Mouse (Mus musculus) monocyte, adult 2 months (primary cell): ENCODE measurements around the gene BC147527.
"Not testable (repeated sequence)": the region's sequence is repeated elsewhere in the genome, so short reads cannot be mapped to it uniquely, and the experiment has no call there.

Experiments used
- DNase-seq, 2 experiments: peaks; one replicate each; pipeline ENCODE4 v3.0.0; 2022; ENCODE audit warnings: low spot score in 2 of 2, low read depth in 1 of 2

Gene BC147527

GRCm38 (mm10) chr13:120299991-120300442 lies at the start of gene BC147527:
Gene BC147527 (plus strand): TSS chr13:120300392.
- no peak for DNase-seq

- DNase-seq, result not testable (repeated sequence)
These were observed 48.8 kb upstream of the BC147527 start for GRCm38 (mm10) chr13:120251208-120251924.

DNA sequence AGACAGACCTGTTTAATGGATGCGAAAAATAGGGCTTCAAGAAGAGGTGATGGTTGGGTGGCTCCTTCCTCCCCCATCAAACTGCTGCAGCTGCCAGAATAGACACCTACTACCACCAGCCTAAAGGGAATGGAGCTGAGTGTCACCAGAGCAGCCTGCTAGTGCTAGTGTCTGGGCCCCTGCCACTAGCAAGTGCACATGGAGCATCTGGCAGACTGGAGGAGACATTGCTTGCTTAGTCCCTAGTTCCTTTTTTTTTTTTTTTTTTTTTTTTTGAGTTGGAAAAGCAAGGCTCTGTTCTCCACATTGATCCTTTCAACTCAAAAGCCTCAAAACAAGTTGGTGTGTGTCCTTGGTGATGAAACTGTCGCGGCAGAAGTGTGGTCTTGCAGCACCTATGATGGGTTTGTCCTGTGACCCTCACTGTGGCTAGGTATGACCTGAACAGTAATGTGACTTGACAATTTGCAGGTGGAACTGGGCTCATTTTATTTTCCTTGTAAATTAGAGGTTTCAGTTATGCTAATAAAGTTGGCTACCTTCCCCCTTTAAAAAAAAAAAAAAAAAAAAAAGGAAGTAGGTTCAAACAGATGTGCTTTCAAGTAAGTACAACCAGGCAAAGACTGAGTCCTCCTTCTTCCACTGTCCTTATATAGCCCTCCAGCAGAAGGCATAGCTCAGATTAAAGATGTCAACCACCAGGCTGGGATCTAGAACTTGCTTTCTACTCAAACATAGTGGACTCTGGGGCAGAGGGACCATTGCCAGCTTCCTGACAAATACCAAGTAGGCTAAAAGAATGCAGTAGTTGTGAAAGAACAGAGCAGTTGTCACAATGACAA lies 41.2 kb upstream of the BC147527 start:
- DNase-seq, result not testable (repeated sequence)

DNA sequence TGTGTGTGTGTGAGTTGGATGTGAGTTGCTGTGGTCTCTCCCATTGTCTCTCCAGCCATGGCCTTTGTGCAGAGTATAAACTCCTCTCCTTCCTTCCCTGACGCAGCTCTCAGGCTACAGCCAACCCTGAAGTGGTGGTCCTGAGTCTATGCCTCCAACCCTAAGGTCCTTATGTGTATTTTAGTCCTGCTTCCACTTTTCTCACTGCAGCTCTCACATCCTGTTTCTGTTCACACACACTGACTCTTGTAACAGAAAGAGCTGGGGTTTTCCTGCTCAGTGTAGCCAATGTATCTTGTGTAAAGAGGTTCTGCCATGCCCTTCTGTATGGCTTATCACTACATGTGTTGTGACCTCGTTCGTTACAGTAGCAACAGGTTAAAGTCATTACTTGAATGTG lies 40.5 kb upstream of the BC147527 start:
- DNase-seq, result peak; percentile 4 to 8

- DNase-seq, result not testable (repeated sequence)
These were observed 37.3 kb upstream of the BC147527 start, which contains the start of gene AF067061 for GRCm38 (mm10) chr13:120262870-120263269. Gene AF067061 (plus strand): TSS chr13:120263114.

GRCm38 (mm10) chr13:120277837-120278236 lies 22.4 kb upstream of the BC147527 start:
- DNase-seq, result not testable (repeated sequence)

DNA sequence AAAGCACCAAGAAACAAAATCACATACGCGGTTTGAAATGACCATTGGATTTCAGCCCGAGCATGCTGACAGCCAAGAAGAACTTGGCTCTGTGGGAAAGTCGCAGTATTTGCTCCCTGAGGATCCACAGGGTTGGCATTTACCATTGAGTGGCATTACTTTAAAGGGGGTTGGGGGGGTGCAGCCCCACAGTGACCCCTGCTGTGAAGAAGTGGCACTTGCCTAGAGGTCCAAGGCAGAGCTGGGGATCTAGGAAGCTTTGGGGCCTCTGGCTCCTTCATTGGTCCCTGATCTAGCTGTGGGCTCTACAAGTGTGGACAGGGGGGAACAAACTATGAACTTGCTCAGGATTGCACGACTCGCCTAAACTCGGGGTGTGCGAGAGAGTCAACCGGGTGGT lies 21.4 kb upstream of the BC147527 start:
- no peak for DNase-seq

- no peak for DNase-seq
These were observed 783 bp upstream of the BC147527 start for GRCm38 (mm10) chr13:120299324-120299894.

- no peak for DNase-seq
These were observed 661 bp downstream of the BC147527 start for GRCm38 (mm10) chr13:120300853-120301252.

DNA sequence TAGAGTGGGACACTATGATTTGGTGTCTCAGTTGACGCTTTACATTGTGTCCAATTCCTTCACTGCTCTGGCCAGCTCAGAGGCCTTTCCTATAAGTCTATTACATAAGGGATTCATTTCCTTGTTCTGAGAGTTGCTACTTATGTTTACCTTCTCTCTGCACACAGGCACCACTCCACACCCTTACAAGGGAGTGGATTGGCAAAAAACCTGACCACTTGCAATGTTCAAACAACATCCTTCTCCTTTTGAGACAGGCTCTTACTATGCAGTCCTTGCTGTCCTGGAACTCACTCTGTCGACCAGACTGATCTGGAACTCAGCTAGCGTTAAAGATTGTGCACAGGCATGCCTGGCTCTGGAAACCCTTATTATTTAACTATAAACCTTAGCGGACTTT lies 10.6 kb downstream of the BC147527 start:
- DNase-seq, result no peak

GRCm38 (mm10) chr13:120313584-120313983 lies 13.4 kb downstream of the BC147527 start:
- DNase-seq, result no peak

DNA sequence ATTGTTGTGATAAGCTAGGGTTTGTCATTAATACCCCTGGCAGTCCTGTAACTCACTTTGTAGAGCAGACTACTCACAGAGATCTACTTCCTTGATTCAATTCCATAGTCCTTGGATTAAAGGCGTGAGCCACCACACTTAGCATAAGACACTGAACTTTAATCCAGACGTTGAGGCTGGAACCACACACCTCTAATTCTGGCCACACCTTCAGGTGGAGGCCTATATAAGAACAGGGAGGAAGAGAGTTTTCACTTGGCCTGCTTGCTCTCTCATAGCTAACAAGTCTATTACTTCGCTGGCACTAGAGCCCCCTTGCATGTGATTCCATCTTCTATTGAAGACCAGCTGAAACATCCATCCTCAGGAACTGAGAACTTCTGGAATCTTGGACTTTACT lies 16.4 kb downstream of the BC147527 start, which contains the start of gene Tcstv3:
TSS of gene Tcstv3 (plus strand) at position 301 of the 400 bp plus-strand sequence.
- DNase-seq, result not testable (repeated sequence)

DNA sequence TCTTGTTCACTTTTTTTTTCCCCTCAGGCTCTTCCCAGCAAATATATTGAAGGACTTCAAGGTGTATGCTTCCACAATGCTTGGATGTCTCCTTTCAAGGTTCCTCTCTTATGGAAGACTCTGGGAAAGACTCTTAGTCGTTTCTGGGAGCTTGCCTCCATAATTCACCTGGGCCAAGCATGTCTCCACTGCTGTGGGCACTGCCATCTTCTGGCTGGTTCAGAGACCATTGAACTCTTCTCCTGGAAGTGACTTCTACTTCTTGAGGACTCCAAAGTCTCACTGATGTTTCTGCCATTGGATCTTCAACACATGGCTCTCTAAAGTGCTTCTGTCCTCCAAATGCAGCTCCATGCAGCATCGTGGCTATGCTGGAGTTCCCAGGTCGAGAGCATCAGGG lies 20.0 kb downstream of the BC147527 start:
- no peak for DNase-seq

GRCm38 (mm10) chr13:120320721-120321120 lies 20.5 kb downstream of the BC147527 start:
- no peak for DNase-seq
